Mouse (Mus musculus): Measurements from ENCODE around the gene Fam184b. TPM values are rescaled to one million over a fixed set of nuclear protein-coding genes. Genes with fewer than 3 reads are reported as not detected.

Gene Fam184b
- polyA plus RNA-seq, 1 experiment from 2014 or later: 0.18 TPM

DNA sequence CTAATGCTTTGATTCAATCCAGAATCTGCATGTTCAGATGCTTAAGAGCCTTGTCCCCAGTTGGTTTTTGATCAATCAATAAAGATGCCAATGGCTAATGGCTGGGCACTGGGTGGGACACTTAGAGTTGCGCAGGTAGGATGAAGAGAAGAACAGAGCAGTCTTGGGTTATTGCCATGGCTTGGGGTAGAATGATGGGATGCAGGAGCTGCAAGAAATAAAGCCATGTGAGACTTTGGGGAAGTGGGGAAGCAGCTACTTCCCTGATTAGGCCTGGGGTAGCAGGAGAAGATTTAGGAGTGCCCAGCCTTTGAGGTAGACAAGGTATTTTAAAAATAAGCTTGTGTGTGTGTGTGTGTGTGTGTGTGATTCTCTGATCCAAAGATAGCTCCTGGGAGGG lies 159.3 kb downstream of the Fam184b start:
- H3K27ac ChIP-seq: no peak overlapping the region
- H3K9ac ChIP-seq: no peak overlapping the region
- no peak overlapping the region for H3K4me2 ChIP-seq
- no peaks in the 10 kb centered on the region for H3K36me3 ChIP-seq
- H3K27me3 ChIP-seq (replicated peaks): peaks cover 9% of the 10 kb centered on the region
- no peaks in the 10 kb centered on the region for H3K4me1 ChIP-seq
- no peaks in the 10 kb centered on the region for H3K9me3 ChIP-seq (replicated peaks)
- H3K4me3 ChIP-seq: no peak overlapping the region
- WGBS (ENCODE audit: insufficient replicate concordance): 66% methylated on average over 1 of the region's 1 CpGs
- no peak for ATAC-seq

Other genes starting within 250 kb of the Fam184b start
- gene Qdpr, start 189.4 kb downstream of the Fam184b start, polyA plus RNA-seq (2016; fragmentation: Nextera tagmentation; extraction: Ambion mirVana): 74.1 and 77.6 TPM in 2 replicates
- gene Clrn2, start 185.9 kb downstream of the Fam184b start, polyA plus RNA-seq (2016; fragmentation: Nextera tagmentation; extraction: Ambion mirVana): not detected in 2 replicates
- 67.2 and 69.0 TPM in 2 replicates for gene Lap3, start 146.2 kb downstream of the Fam184b start, polyA plus RNA-seq (2016; fragmentation: Nextera tagmentation; extraction: Ambion mirVana)
- gene Med28, start 119.4 kb downstream of the Fam184b start, polyA plus RNA-seq (2016; fragmentation: Nextera tagmentation; extraction: Ambion mirVana): 138 TPM in 2 replicates
- 59.9 and 62.7 TPM in 2 replicates for gene Ncapg, start 30.3 kb upstream of the Fam184b start, polyA plus RNA-seq (2016; fragmentation: Nextera tagmentation; extraction: Ambion mirVana)
- 9.4 and 9.7 TPM in 2 replicates for gene Lcorl, start 218.0 kb upstream of the Fam184b start, polyA plus RNA-seq (2016; fragmentation: Nextera tagmentation; extraction: Ambion mirVana)

Data from liver, embryonic 12.5 days (tissue).